Mouse (Mus musculus) frontal cortex, adult (tissue): ENCODE measurements around the gene Ppip5k2.
A peak's percentile ranks its signal among the peaks of the same experiment; 100 is the strongest.

ENCODE experiments used
- ATAC-seq: cut with Nextera tagmentation; 2 replicates; pipeline ENCODE4 v1.9.2; 2017; ENCODE audit warnings: mild to moderate bottlenecking, moderate library complexity, mixed read lengths; ENCODE audit not compliant: low TSS enrichment

Ppip5k2 gene

GRCm38 (mm10) chr1:97759841-97760240 lies 10.4 kb downstream of the Ppip5k2 start:
- ATAC-seq, result no peak

- ATAC-seq, result no peak
Observed at GRCm38 (mm10) chr1:97754392-97754791, 15.8 kb downstream of the Ppip5k2 start.

- peak; percentile 94 for ATAC-seq
Observed at GRCm38 (mm10) chr1:97753216-97753615, 17.0 kb downstream of the Ppip5k2 start.

- no peak for ATAC-seq
Observed at GRCm38 (mm10) chr1:97748163-97748562, 22.0 kb downstream of the Ppip5k2 start.

- no peak for ATAC-seq
Observed at GRCm38 (mm10) chr1:97746261-97746660, 23.9 kb downstream of the Ppip5k2 start.

GRCm38 (mm10) chr1:97745712-97746111 lies 24.5 kb downstream of the Ppip5k2 start:
- ATAC-seq, result no peak

- ATAC-seq, result no peak
Observed at GRCm38 (mm10) chr1:97743063-97743462, 27.1 kb downstream of the Ppip5k2 start.

- no peak for ATAC-seq
Observed at GRCm38 (mm10) chr1:97729339-97729738, 40.9 kb downstream of the Ppip5k2 start.

- ATAC-seq, result peak; percentile 73; the same call in 1 of the 2 replicates
Observed at GRCm38 (mm10) chr1:97726730-97727129, 43.5 kb downstream of the Ppip5k2 start.

- no peak for ATAC-seq
Observed at GRCm38 (mm10) chr1:97718440-97718839, 51.8 kb downstream of the Ppip5k2 start.

- ATAC-seq, result no peak
Observed at GRCm38 (mm10) chr1:97714334-97714868, 55.8 kb downstream of the Ppip5k2 start.

- ATAC-seq, result no peak
Observed at GRCm38 (mm10) chr1:97710520-97710919, 59.7 kb downstream of the Ppip5k2 start.

GRCm38 (mm10) chr1:97705389-97705788 lies 64.8 kb downstream of the Ppip5k2 start:
- ATAC-seq, result no peak

- no peak for ATAC-seq
Observed at GRCm38 (mm10) chr1:97704646-97705045, 65.6 kb downstream of the Ppip5k2 start.

GRCm38 (mm10) chr1:97698956-97699570 lies 71.1 kb downstream of the Ppip5k2 start:
- ATAC-seq, result no peak

GRCm38 (mm10) chr1:97697273-97697672 lies 72.9 kb downstream of the Ppip5k2 start:
- ATAC-seq, result no peak

GRCm38 (mm10) chr1:97693825-97694224 lies 76.4 kb downstream of the Ppip5k2 start:
- no peak for ATAC-seq

GRCm38 (mm10) chr1:97688756-97689155 lies 81.5 kb downstream of the Ppip5k2 start:
- ATAC-seq, result peak; percentile 91

GRCm38 (mm10) chr1:97676526-97677177 lies 93.6 kb downstream of the Ppip5k2 start:
- no peak for ATAC-seq

GRCm38 (mm10) chr1:97676115-97676514 lies 94.1 kb downstream of the Ppip5k2 start:
- ATAC-seq, result no peak

- no peak for ATAC-seq
Observed at GRCm38 (mm10) chr1:97672849-97673248, 97.4 kb downstream of the Ppip5k2 start.

- no peak for ATAC-seq
Observed at GRCm38 (mm10) chr1:97667288-97667687, 102.9 kb downstream of the Ppip5k2 start.

- no peak for ATAC-seq
Observed at GRCm38 (mm10) chr1:97662324-97662723, 107.9 kb downstream of the Ppip5k2 start.
